Mouse (Mus musculus) neural tube, embryonic 14.5 days (tissue): ENCODE results near the gene Syde1. TPM values are rescaled to one million over a fixed set of nuclear protein-coding genes. Genes with fewer than 3 reads are reported as not detected.

Experiments
- ATAC-seq: fragments of 200-750 bp; cut with Nextera tagmentation; 2 replicates; pipeline ENCODE4 v1.8.0; 2017; ENCODE audit warnings: low read depth, mild to moderate bottlenecking, moderate TSS enrichment, moderate library complexity
- H3K27ac ChIP-seq: fragments of 300-500 bp; sonication (generic); 2 replicates; pipeline ENCODE4 v1.5.1; 2014; ENCODE audit warnings: low read depth, mild to moderate bottlenecking, control low read depth, low read length, moderate library complexity, mixed read lengths
- H3K27me3 ChIP-seq: fragments of 300-500 bp; sonication (generic); 2 replicates; pipeline ENCODE4 v1.6.1; 2014; ENCODE audit warnings: low read length; ENCODE audit not compliant: control insufficient read depth, insufficient read depth
- H3K36me3 ChIP-seq: fragments of 300-500 bp; sonication (generic); 2 replicates; pipeline ENCODE4 v1.6.1; 2014; ENCODE audit warnings: low read length, mixed read lengths; ENCODE audit not compliant: control insufficient read depth, insufficient read depth
- H3K4me1 ChIP-seq: fragments of 300-500 bp; sonication (generic); 2 replicates; pipeline ENCODE4 v1.6.1; 2014; ENCODE audit warnings: low read length; ENCODE audit not compliant: control insufficient read depth, insufficient read depth
- H3K4me2 ChIP-seq: fragments of 300-500 bp; sonication (generic); 2 replicates; pipeline ENCODE4 v1.6.1; 2014; ENCODE audit warnings: mild to moderate bottlenecking, low read depth, low read length, control low read depth
- H3K4me3 ChIP-seq: fragments of 300-500 bp; sonication (generic); 2 replicates; pipeline ENCODE4 v1.5.1; 2014; ENCODE audit warnings: low read depth, low read length, control low read depth, mixed read lengths
- H3K9ac ChIP-seq: fragments of 300-500 bp; sonication (generic); replicated peaks from 2 replicates; pipeline ENCODE4 v1.6.1; 2014; ENCODE audit warnings: low read depth, mild to moderate bottlenecking, control low read depth, low read length, mixed read lengths
- H3K9me3 ChIP-seq: fragments of 300-500 bp; sonication (generic); 2 replicates; pipeline ENCODE4 v1.6.1; 2016; ENCODE audit warnings: low read length; ENCODE audit not compliant: control insufficient read depth
- WGBS: fragments of 180-500 bp; shearing (Covaris S2); extraction: QIAGEN DNeasy Blood & Tissue Kit; methylation state at CpG from one replicate; pipeline ENCODE4 v1.1.7; 2014; 5-methylcytosine and 5-hydroxymethylcytosine counted together
- polyA plus RNA-seq: library from polyadenylated mRNA; unstranded; fragments of >200 nt; fragmentation: Nextera tagmentation; extraction: Ambion mirVana; gene quantifications from 2 replicates; pipeline ENCODE4 v1.2.1, GENCODE M21; 2014

The Syde1 gene
- polyA plus RNA-seq, 1 experiment from 2014 or later, result 2.3 TPM

DNA sequence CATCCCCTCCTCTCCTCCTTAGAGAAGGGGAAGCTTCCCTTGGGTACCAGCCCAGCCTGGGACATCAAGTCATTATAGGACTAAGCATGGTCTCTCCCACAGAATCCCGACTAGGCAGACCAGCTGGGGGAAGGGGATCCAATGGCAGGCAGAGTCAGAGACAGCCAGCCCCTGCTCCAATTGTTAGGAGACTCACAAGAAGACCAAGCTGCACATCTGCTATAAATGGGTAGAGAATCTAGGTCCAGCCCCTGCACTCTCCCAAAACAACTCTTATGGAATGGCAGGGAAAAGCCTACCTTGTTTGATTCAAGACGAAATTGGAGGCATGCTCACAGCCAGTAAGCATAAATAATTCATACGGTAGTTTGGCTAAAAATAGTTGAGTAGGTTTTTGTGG lies 18.5 kb downstream of the Syde1 start:
- H3K4me2 ChIP-seq, result no peak overlapping the region
- H3K9ac ChIP-seq, result no peak overlapping the region
- no peaks in the 10 kb centered on the region for H3K27me3 ChIP-seq
- peaks cover 7% of the 10 kb centered on the region for H3K4me1 ChIP-seq
- H3K27ac ChIP-seq, result no peak overlapping the region
- H3K9me3 ChIP-seq, result no peaks in the 10 kb centered on the region
- no peak for ATAC-seq
- H3K4me3 ChIP-seq, result no peak overlapping the region
- 80% methylated on average over 3 of the region's 3 CpGs for WGBS
- H3K36me3 ChIP-seq, result peaks cover 5% of the 10 kb centered on the region; the same call in 1 of the 2 replicates

DNA sequence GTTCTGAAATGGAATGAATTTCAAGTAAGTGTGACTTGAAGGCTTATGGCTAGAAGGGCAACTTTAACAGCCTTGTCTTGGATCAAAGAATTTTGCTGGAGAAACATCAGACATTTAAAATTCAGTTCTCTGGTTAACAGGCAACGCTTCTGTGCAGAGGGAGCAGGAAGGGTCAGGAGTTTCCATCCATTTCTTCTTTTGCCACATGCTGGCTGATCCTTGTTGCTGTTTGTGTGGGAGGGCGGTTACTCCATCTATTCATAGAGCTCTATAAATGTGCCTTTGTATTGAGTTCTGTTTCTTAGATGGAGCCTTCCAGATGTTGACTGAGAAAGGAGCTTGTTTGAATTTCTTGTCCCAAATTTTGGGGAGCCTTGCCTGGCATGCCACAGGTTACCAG lies 20.9 kb downstream of the Syde1 start:
- Histone ChIP-seq H3K36me3 (no peaks in the 10 kb centered on the region), H3K27ac (no peak overlapping the region), H3K9me3 (no peaks in the 10 kb centered on the region), H3K27me3 (no peaks in the 10 kb centered on the region), H3K4me2 (no peak overlapping the region), H3K4me1 (peaks cover 7% of the 10 kb centered on the region), H3K9ac (no peak overlapping the region), H3K4me3 (no peak overlapping the region)
- ATAC-seq, result no peak
- 52% methylated on average over 2 of the region's 2 CpGs for WGBS

DNA sequence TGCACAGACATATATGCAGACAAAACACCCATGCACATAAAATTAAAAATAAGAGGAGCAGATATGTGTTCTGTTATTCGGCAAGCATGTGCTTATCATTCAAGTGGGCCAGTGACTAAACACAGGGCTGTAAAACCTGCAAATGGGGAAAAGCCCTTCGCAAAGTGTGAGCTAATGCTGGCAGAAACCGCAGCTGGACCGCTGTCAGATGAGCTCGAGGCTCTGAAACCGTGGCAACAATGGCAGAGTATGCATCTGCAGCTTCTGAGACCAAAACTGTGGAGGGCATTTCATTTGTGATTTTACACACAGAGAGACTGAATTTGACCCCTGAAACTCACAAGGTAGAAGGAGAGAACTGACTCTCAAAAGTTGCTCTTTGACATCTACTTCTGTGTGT lies 21.3 kb downstream of the Syde1 start:
- no peak overlapping the region for H3K27ac ChIP-seq
- H3K9me3 ChIP-seq, result no peaks in the 10 kb centered on the region
- H3K4me3 ChIP-seq, result no peak overlapping the region
- H3K9ac ChIP-seq, result no peak overlapping the region
- ATAC-seq, result no peak
- peaks cover 3% of the 10 kb centered on the region for H3K4me1 ChIP-seq
- no peaks in the 10 kb centered on the region for H3K36me3 ChIP-seq
- H3K4me2 ChIP-seq, result no peak overlapping the region
- H3K27me3 ChIP-seq, result no peaks in the 10 kb centered on the region
- WGBS, result 66% methylated on average over 6 of the region's 6 CpGs

DNA sequence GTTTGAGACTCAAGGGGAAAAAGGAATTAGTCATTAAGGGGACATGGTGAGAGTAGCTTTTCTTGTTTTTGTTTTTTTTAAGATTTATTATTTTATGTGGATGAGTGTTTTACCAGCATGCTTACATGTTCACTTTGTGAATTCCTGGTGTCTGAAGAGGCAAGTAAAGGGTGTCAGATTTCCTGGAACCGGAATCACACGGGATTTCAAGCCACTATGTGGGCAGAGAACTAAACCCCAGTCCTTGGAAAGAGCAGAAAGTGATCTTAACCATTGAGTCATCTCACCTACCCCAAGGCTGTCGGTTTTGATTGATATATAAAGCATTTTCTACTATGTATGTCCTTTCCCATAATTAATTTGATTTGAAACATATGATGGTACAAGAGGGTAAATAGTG lies 22.1 kb downstream of the Syde1 start:
- WGBS, result 61% methylated on average over 3 of the region's 3 CpGs
- Histone ChIP-seq H3K4me3 (no peak overlapping the region), H3K9me3 (no peaks in the 10 kb centered on the region), H3K4me1 (no peaks in the 10 kb centered on the region), H3K27ac (no peak overlapping the region), H3K27me3 (no peaks in the 10 kb centered on the region), H3K36me3 (no peaks in the 10 kb centered on the region), H3K4me2 (no peak overlapping the region), H3K9ac (no peak overlapping the region)
- no peak for ATAC-seq

- no peaks in the 10 kb centered on the region for H3K27me3 ChIP-seq
- 89% methylated on average over 3 of the region's 3 CpGs for WGBS
- no peak overlapping the region for H3K4me3 ChIP-seq
- H3K9ac ChIP-seq, result no peak overlapping the region
- H3K9me3 ChIP-seq, result no peaks in the 10 kb centered on the region
- H3K27ac ChIP-seq, result no peak overlapping the region
- ATAC-seq, result no peak
- H3K4me1 ChIP-seq, result no peaks in the 10 kb centered on the region
- no peak overlapping the region for H3K4me2 ChIP-seq
- H3K36me3 ChIP-seq, result no peaks in the 10 kb centered on the region
These were observed 22.6 kb downstream of the Syde1 start for GRCm38 (mm10) chr10:78569191-78569590.

GRCm38 (mm10) chr10:78565070-78565469 lies 26.7 kb downstream of the Syde1 start:
- Histone ChIP-seq H3K4me1 (no peaks in the 10 kb centered on the region), H3K4me3 (no peak overlapping the region), H3K36me3 (no peaks in the 10 kb centered on the region), H3K27ac (no peak overlapping the region), H3K27me3 (no peaks in the 10 kb centered on the region), H3K9ac (no peak overlapping the region), H3K4me2 (no peak overlapping the region), H3K9me3 (no peaks in the 10 kb centered on the region)
- no peak for ATAC-seq
- 93% methylated on average over 1 of the region's 1 CpGs for WGBS

GRCm38 (mm10) chr10:78540943-78541342 lies 50.8 kb downstream of the Syde1 start:
- no peak overlapping the region for H3K4me2 ChIP-seq
- no peaks in the 10 kb centered on the region for H3K27me3 ChIP-seq
- WGBS, result 76% methylated on average over 2 of the region's 2 CpGs
- no peaks in the 10 kb centered on the region for H3K36me3 ChIP-seq
- H3K9me3 ChIP-seq, result no peaks in the 10 kb centered on the region
- ATAC-seq, result no peak
- no peaks in the 10 kb centered on the region for H3K4me1 ChIP-seq
- H3K27ac ChIP-seq, result no peak overlapping the region
- no peak overlapping the region for H3K4me3 ChIP-seq
- no peak overlapping the region for H3K9ac ChIP-seq

Other genes with a start within 250 kb of the Syde1 start
- gene Agpat3, start 239.5 kb downstream of the Syde1 start, polyA plus RNA-seq, result 64.4 and 89.5 TPM in 2 replicates
- 312 and 336 TPM in 2 replicates for gene Rrp1, start 178.9 kb downstream of the Syde1 start, polyA plus RNA-seq
- 96.7 and 110 TPM in 2 replicates for gene Cstb, start 166.3 kb downstream of the Syde1 start, polyA plus RNA-seq
- gene Pdxk, start 127.0 kb downstream of the Syde1 start, polyA plus RNA-seq, result 22.8 and 36.1 TPM in 2 replicates
- not detected in 2 replicates for gene Olfr1358, start 74.5 kb downstream of the Syde1 start, polyA plus RNA-seq
- gene Ilvbl, start 17.6 kb downstream of the Syde1 start, polyA plus RNA-seq, result 42.7 and 46.3 TPM in 2 replicates
- not detected in 2 replicates for gene Olfr1357, start 26.1 kb upstream of the Syde1 start, polyA plus RNA-seq
- not detected in 2 replicates for gene Casp14, start 126.3 kb upstream of the Syde1 start, polyA plus RNA-seq
- gene Ccdc105, start 161.1 kb upstream of the Syde1 start, polyA plus RNA-seq, result 0.20 and 0.40 TPM in 2 replicates
- 10.3 and 10.8 TPM in 2 replicates for gene Slc1a6, start 188.5 kb upstream of the Syde1 start, polyA plus RNA-seq